Mouse (Mus musculus): ENCODE measurements at regions not wholly inside any gene's neighbourhood (a gene's known extent, or its start where the extent isn't known, plus 50 kb on each side); places are given as distances from the start of the nearest gene placed in this dataset.

DNA sequence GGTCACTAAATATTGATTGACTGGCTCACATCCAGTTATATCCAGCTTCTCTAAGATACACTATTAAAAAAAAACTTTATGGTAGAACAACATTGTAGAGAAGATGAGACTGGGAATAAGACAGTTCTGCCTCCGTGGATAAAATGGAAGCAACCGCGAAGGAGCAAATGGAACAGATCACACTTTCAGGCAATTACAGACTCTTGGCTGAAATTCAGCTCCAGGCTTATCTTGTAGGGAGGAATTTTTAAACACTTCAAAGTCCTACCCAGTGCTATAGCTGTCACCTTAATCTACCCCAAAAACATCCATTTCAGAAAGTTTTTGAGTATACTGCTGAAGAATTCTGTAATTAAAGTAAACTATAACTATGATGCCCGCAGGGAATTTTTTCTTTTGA, 2745.2 kb upstream of the Gm7489 start:
- TF ChIP-seq POLR2A (IDR thresholded peaks at IDR 0.05; ENCODE audit: borderline replicate concordance, extremely low read depth, low read depth, low read length) (no peak), CTCF (IDR thresholded peaks at IDR 0.05; ENCODE audit: insufficient read depth, low read length) (no peak)

All from lung, adult 2 months (tissue).